Mouse (Mus musculus): ENCODE measurements around the gene Sh3bp1.

The Sh3bp1 gene

DNA sequence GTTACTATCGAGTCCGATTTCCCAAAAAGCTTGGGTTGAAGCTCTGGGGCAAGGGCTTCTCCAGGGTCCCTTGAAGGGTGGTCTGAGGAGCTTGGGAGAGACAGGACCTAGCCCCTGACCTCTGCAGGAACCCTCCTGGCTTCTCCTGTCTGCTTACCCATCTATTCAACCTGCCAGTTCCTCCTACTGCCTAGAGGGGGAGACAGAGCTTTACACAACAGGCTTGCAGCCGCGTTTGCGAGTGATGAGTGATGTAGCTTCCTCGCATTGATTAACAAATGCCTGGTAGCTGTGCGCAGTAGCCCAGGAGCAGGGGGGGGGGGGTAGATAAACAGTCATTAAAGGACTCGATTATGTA is 16.1 kb downstream of the Sh3bp1 start:
- DNase-seq (ENCODE audit: low spot score): peak; percentile 61

DNA sequence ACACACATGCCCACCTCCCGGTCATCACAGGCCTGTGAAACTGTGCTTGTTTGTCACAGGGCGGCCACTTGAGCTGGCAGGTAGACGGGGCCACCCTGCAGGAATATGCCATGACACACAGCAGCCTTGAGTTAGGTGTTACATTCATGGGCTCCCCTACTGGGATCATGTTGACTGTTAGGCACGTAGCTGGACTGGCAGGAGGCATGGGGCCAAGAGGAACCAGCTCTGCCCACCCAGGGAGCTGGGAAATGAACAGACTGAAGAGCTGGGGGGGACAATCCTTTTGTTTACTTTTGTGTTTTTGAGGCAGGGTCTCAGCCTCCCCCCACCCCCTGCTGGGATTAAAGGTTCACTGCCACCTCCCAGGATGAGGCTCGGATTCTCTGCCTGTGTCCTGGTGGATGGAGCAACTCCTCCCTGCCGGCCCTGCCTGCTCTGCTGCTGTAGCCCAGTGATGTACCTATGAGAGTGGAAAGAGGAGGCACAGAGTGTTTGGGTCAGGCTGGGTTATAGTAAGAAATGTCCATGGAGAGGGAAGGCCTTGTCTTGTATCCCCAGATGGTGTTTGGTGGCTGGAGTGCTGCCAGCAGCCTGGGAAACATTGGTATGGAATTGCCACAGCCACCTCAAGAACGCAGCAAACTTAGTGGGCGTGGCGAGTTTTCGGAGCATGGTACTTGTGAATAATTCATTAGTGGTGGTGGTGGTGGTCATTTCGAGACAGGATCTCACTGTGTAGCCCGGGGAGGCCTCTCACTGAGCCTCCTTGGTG is 16.7 kb downstream of the Sh3bp1 start:
- no peak for DNase-seq (ENCODE audit: low spot score)

DNA sequence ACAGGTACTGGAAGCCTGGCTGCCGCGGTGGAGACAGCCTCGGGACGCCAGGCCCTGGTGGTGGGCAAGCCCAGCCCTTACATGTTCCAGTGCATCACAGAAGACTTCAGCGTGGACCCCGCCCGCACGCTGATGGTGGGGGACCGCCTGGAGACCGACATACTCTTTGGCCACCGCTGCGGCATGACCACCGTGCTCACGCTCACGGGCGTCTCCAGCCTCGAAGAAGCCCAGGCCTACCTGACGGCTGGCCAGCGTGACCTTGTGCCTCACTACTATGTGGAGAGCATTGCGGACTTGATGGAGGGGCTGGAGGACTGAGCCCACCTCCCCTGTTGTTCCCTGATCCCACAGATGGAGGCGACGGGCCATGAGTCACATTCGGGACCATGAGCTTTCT is 18.6 kb downstream of the Sh3bp1 start:
- no peak for DNase-seq (ENCODE audit: low spot score)

DNA sequence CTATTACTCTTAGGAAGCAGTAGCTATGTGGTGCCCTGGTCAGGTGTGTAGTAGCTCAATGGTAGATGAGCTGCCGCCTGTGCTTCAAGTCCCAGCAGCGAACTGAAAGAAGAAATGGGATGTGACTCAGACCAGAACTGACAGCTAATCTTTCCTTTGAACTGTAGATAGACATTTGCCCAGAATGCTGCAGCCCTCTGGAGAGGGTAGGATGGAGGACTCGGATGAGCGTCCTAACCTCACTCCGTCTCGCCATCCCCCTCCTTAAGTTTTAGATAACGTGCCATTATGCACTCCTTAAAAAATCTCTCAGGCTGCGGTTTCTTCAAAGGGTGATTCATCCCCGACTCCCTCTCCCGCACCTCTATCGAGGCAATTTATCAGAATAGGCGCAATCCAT is 20.3 kb downstream of the Sh3bp1 start:
- no peak for DNase-seq (ENCODE audit: low spot score)

DNA sequence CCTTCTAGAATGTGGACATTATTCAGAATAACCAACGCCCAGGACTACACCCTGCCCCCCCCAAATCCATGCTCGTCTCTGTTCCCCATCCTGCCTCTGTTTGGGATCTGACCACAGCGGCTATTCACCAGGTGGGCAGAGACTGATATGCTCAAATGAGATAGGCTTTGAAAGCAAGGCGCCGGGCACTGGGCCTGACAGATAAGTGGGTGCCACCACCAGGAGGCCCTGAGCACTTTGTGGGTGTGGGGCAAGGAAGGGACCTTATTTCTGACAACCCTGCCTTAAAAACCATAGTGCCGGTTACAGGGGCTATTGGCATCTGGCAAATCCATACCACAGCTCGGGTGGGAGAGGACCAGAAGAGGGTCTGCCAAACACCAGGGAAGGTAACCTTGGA is 23.1 kb downstream of the Sh3bp1 start:
- DNase-seq (ENCODE audit: low spot score): no peak

DNA sequence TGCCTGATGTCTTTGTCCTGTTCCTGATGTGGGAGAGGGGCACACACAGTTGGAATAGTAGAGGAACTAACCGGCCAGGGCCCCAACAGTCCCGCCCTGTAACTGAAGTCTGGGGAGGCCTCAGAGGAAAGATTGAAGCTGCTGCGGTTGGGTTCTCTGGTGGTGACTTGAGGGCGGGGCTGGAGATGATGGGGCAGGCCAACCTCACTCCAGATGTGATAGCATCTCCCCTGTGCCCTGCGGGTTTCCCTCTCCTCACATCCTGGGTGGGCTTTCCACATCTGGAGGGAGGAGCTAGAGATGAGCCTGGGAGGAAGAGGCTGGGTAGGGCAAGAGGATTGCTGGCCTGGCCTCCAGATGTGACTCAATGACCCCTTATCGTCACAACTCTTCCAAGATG is 24.0 kb downstream of the Sh3bp1 start:
- DNase-seq (ENCODE audit: low spot score): no peak

DNA sequence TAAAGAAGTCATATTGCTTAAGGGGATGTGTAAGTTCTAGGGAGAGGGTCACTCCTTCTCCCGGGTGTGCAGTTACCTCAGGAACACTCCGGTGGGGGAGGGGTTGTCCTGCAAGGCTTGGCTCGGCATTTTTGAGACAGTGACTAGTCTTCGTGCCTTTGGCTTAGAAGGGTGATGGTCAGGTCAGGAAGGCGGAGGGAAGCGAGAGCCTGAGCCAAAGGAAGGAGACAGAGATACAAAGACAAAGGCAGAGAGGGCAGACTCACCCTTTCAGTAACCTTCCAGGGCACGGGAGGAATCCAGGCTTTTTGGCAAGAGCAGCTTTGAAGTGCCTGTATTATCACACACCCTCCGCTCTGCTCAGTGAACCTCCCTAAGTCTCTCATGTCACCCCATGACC is 25.6 kb downstream of the Sh3bp1 start:
- DNase-seq (ENCODE audit: low spot score): no peak

DNA sequence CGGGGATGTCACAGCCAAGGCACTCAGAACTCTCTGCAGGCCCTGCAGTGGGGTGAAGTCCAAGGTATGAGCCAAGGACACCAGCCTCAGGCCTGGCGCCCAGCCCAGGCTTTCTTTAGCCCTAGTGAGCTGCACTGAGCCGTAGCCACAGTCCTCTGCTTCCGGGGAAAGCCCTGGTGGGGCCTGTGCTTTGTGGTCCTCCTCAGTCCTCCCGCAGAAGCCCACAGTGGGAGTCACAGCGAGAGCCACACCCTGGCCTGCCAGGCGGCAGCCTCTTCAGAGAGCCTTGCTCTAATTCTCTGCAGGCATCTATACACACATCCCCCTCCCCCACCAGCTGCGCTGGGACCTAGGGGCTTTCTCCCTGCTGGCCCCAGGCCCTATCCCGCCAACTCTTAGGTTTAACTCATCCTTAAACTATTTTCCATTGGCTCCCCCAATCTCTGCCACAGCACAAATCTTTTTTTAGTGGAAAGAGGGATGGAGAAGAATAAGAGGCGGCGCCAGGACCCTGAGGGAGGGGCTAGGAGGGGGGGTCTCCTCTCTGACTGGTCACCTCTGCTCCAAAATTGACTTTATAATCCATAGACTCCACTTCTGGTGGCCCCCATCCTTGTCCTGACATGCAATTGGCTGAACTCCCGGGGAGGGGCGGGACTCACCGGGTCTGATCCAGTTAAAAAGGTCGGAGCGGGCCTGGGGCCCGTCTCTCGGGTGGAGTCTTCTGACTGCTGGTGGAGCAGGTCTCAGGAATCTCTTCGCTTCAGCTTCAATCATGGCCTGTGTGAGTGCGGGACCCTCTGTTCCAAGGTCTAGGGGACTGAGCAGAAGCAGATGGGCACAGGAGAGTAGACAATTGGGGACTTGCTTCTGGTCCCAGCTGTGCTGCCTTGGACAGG is 26.7 kb downstream of the Sh3bp1 start, which contains the start of gene Lgals1:
TSS of gene Lgals1 (plus strand) at position 705 of the 899 bp plus-strand sequence.
- DNase-seq (ENCODE audit: low spot score): peak; percentile 80

DNA sequence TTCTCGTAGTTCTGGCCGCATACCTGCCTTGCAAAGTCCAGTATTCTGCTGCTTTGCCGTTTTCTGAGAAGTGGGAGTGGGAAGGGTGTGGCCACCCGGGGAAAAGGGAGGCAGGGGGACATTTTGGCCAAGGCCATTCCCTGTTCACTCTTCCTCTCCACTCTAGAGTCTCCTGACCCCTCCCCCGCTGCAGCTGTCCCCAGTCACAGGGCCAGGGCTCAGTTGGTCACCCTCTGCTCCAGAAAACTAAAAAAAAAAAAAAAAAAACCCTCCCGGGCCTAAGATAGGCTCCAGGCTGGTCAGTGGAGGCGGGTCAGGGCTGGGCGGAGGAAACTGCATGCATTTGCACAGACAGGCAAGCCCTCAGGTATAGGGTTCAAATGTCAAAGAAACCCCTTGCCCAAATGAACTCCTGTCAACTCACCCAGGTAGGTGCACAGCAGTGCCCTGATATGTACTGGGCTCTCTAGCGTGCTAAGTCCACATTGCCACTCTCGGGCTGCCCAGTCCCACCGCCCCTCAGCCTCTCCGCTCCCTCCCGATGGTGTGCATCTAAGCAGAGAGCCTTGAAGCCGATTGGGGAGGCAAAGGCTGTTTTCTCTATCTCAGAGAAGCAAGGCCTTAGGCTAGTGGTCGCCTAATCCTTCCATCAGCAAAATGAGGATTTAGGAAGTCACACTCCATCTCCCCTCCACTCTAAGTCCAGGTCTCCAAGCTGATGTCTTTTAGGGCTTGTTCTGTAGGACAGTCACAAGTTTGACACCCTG is 27.6 kb downstream of the Sh3bp1 start:
- DNase-seq (ENCODE audit: low spot score): no peak

DNA sequence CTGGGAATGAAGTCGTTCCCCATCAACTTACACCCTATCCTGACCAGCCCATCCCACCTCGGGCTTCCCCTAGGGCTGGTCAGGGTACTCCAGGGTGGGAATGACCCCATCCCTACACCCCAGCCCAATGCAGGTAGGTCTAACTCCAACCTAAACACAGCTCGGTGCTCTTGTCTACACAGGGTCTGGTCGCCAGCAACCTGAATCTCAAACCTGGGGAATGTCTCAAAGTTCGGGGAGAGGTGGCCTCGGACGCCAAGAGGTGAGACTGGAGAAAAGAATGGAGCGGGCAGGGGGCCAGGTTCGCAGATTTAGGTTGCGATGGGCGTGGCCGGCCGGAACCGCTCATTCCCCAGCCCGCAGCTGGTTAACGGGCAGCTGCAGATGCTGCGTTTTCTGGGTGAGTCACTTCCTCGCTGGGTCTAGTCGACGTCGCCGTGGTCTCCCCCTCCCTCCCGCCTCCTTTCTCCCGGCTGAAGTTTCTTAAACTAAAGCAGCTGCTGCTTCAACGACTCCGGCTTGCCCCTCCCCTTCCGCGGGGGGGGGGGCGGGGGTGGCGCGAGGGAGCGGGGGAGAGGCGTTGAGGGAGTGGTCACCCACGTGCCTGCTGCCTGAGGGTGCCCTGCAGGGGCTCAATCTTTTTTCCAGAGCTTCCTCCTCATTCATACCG is 28.4 kb downstream of the Sh3bp1 start:
- peak; percentile 91 for DNase-seq (ENCODE audit: low spot score)

DNA sequence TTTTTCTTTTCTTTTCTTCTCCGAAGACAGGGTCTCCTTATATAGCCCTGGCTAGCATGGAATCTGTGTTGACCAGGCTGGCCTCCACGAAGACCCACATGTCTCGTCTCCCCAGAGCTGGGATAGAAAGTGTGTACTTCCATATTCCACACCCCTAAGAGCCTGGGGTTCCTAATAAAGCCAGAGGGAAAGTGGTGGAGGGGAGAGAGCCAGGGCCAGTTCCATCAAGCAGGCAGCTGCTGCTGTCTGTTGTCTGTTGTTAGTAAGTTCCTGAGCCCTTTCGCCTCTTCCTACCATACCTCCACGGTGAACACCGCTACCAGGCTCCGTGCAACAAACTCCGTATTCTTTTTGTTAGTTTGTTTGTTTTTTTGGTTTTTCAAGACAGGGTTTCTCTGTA is 29.0 kb downstream of the Sh3bp1 start:
- DNase-seq (ENCODE audit: low spot score): no peak

DNA sequence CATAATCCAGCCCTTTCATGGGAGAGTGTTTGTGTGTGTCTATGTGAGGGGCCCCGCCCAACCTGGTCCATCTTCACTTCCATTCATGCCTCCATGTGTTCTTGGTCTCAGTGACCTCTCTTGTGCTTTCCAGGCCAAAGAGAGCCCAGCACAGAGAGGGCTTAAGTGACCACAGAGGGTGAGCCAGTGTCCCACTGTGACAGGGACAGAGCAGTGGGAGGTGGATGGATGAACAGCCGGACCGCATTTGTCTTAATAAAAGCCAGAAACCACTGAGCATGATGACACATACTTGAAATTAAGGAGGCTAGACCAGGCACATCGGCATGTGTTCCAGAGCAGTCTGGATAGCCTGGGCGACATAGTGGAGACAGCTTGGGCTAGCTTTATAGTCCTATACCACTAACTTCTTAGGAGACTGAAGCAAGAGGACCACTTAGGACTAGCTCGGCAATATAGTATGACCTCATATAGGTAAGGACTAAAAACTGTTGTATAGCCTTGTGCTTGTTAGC is 30.7 kb downstream of the Sh3bp1 start:
- no peak for DNase-seq (ENCODE audit: low spot score)

DNA sequence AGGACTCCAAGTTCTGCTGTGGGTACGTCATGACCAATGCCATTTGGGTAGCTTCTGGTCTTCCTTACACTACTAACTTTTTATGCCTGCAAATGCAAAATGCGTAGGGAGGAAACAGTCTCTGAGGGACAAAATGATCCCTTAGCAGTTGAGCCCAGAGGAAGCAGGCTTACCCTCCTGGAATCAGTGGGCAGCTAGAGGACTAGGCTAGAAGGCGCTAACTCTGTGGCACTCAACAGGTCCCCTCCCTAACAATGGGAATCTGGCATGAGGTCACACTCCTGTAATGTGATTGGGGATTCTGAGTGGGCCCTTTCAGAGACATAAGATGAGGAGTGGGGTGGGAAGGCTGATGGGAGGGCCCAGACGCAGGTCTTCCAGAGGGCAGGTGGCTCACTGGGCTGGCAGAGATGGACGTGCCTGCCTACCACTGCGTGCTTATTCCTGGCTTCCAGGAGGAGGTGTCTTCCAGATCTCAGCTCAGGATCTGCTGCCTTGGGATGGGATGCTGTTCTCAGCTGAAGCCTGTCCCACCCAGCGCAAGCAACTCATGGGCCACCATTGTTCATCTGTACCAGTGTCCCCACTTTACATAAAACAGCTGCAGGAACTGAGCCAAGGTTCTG is 31.3 kb downstream of the Sh3bp1 start:
- no peak for DNase-seq (ENCODE audit: low spot score)

DNA sequence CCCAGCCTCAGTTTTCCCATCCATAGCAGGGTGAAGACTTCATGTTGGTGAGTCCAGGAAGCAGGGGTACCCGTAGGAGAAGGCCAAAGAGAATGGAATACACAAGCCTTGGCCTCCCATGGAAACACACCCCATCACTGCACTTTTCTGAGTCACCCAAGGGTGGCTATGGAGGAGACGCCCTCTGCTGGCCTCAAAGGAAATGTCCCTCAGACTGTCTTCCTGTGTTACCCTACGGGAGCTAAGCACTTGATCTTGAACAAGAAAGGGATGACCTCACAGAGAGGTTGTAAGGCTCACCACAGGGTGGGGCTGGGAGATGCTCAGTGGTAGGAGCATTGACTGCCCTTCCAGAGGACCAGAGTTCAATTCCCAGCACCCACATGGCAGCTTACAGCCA is 32.0 kb downstream of the Sh3bp1 start:
- DNase-seq (ENCODE audit: low spot score): no peak

DNA sequence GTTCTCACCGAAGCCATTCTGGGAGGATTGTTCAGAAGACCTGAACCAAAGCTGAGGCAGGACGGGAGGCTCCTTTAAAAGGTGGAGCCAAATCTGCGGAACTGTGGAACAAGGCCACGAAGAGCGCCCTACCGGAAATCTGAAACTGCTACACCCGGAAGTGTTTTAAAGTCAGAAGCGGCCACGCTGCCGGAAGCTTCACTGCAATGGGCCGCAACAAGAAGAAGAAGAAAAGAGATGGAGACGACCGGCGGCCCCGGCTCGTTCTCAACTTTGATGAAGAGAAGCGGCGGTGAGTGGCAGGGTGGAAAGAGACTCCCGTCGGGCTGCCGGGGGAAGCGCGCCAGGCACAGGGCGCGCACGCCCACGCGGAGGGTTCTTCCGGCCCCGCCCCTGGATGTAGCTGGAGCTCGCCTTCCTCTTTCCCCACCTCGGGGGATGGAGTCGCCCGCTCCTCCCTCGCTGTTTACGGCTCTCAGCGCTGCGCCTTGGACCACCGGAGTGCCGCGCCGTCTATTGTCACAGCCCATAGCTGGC is 35.3 kb downstream of the Sh3bp1 start, which contains the start of gene Nol12:
TSS of gene Nol12 (plus strand) at position 150 of the 537 bp plus-strand sequence.
- peak; percentile 91 for DNase-seq (ENCODE audit: low spot score)

DNA sequence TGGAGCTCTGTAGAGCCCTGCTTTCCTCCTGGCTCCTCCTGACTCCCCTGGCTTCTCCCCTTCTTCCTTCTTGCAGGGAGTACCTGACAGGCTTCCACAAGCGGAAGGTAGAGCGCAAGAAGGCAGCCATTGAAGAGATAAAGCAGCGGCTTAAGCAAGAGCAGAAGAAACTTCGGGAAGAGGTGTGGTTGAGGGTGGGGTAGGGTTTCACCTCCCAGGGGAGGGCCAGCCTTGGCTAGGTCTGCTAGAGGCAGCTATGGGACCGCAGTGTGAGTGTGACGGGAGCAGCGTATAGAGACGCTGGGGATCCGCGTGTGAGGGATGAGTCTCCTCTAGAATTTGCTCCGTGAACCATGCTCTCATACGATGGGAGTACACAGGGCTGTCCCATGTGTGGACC is 36.8 kb downstream of the Sh3bp1 start:
- no peak for DNase-seq (ENCODE audit: low spot score)

DNA sequence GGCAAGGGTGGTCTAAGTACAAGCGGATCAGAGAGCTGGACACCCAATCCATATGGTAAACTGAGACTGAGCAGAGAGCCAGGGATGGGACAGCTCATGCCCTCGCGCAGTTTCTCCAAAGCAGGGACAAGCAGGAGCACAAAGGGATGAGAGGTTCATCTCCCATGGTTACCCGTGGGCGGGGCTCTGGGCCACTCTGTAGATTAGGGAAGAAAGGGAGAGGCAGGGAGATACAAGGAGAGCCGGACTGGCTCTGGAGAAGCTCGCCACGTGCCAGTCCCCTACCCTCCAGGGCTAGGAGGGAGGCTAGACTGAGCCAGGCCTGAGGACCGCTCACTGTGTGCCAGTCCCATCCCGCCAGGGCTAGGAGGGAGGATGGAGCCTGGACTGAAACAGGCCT is 37.7 kb downstream of the Sh3bp1 start:
- no peak for DNase-seq (ENCODE audit: low spot score)

DNA sequence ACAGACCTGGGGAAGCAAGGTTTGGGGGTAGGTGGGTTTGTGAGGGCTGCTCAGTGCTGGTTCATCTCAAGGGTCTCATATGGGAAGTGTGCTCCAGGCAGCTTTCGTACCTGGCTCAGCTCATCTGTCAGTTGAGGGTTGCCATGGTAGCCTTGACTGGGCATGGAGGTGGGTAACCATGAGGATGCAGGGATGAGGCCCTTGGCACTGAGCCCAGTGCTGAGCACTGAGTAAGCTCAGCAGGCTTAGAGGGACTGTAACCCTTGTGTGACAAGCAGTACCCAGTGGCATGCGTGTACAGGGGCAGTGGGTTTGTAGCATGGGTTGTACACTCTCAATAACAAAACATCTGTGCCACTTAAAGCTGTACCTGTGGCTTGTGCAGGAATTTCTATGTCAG is 38.4 kb downstream of the Sh3bp1 start:
- DNase-seq (ENCODE audit: low spot score): no peak

DNA sequence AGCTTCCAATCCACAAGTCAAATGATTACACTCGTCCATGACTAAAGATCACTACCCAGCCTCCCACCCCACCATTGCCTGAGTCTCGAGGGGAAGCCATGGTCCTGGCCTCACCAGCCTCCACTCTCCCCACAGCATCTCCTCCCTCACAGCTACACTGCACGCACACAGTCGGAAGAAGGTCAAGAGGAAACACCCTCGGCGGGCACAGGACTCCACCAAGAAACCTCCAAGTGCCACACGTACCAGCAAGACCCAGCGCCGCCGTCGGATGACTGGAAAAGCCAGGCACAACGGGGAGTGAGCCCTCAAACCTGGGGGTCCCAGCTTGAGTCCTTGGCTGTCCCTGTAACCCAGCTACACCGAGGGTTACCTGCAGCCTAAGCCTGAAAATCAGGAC is 40.8 kb downstream of the Sh3bp1 start:
- no peak for DNase-seq (ENCODE audit: low spot score)

DNA sequence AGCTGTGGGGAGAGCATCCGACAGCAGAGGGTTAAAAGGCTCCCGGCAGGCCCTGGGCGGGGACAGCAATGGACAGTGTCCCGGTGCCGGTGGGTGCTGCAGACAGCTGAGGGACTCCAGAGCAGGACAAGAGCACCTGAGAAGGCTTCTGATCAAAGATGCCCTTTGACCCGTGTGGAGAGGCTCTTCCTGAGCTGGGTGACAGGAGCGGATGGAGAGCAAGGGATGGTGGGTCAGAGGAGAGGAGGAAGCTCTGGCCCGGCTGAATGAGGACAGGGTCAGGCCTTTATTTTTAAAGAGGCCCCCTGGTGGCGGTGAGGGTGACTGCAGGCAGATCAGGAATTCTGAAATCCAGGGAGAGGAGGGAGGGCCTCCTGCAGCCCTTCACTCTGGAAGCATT is 43.1 kb downstream of the Sh3bp1 start:
- peak; percentile 85 for DNase-seq (ENCODE audit: low spot score)

DNA sequence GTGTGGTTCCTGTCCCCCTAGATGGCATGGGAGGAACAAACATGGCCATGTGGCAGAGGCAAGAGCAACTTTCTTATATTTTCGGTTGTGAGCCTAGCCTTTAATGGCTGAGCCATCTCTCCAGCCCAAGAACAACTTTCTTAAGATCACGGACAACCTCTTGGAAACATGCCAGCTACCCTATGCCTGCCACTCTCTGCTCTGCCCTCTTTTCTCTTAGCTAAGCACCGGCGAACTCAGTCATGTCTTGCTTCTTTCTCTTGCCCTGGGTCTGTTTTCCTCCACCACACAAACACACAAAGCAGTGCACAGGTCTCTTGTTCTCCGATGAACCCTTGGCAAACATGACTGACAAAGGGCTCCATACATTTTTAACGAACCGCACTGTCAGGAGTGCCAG is 46.7 kb downstream of the Sh3bp1 start:
- DNase-seq (ENCODE audit: low spot score): no peak

All from yolk sac, embryonic 10.5 days (tissue).